Mouse (Mus musculus) CH12.LX (cell line): Measurements from ENCODE around the gene Babam2.

ENCODE experiments used
- CHD1 ChIP-seq: IDR thresholded peaks from 2 replicates; pipeline ENCODE4 v1.6.1; 2012; ENCODE audit warnings: low read depth, low read length, improper control_type of control experiment, inconsistent platforms
- CTCF ChIP-seq, 2 experiments: IDR thresholded peaks in 1 of 2; conservative IDR thresholded peaks in 1 of 2; 2 replicates each; pipeline ENCODE4 v1.5.1; 2011 to 2012; ENCODE audit warnings: low read depth in 2 of 2, low read length in 2 of 2, improper control_type of control experiment in 1 of 2, inconsistent platforms in 1 of 2, mild to moderate bottlenecking in 1 of 2, moderate library complexity in 1 of 2
- EP300 ChIP-seq: IDR thresholded peaks from 2 replicates; pipeline ENCODE4 v1.6.1; 2011; ENCODE audit warnings: low read length, improper control_type of control experiment
- IRF4 ChIP-seq: IDR thresholded peaks from 2 replicates; pipeline ENCODE4 v1.6.1; 2014; ENCODE audit warnings: low read depth, mild to moderate bottlenecking, inconsistent platforms, low read length, improper control_type of control experiment
- MAFK ChIP-seq: IDR thresholded peaks from 2 replicates; pipeline ENCODE4 v1.6.1; 2011; ENCODE audit warnings: low read length, improper control_type of control experiment; ENCODE audit not compliant: insufficient replicate concordance
- POLR2A ChIP-seq: IDR thresholded peaks from 2 replicates; pipeline ENCODE4 v1.6.1; 2011; ENCODE audit warnings: low read depth, mild to moderate bottlenecking, improper control_type of control experiment, low read length
- SMC3 ChIP-seq: IDR thresholded peaks from 2 replicates; pipeline ENCODE4 v1.6.1; 2011; ENCODE audit warnings: low read depth, low read length, improper control_type of control experiment
- USF1 ChIP-seq: IDR thresholded peaks from 2 replicates; pipeline ENCODE4 v1.6.1; 2014; ENCODE audit warnings: low read depth, mild to moderate bottlenecking, inconsistent platforms, low read length, improper control_type of control experiment
- USF2 ChIP-seq: conservative IDR thresholded peaks from 2 replicates; pipeline ENCODE4 v1.6.1; 2011; ENCODE audit warnings: low read depth, low read length, improper control_type of control experiment
- ZNF384 ChIP-seq: IDR thresholded peaks from 2 replicates; pipeline ENCODE4 v1.6.1; 2012; ENCODE audit warnings: low read depth, low read length, improper control_type of control experiment, inconsistent platforms

GRCm38 (mm10) chr5:31924075-31924474, 226.6 kb downstream of the Babam2 start:
- TF ChIP-seq CTCF (conservative IDR thresholded peaks at IDR 0.05 in 1 of 2, IDR thresholded peaks at IDR 0.05 in 1 of 2; ENCODE audit: low read depth in 2 of 2, low read length in 2 of 2) (no peak), SMC3 (no peak), USF1 (no peak), CHD1 (no peak), POLR2A (no peak), EP300 (no peak), USF2 (no peak), MAFK (no peak), ZNF384 (no peak), IRF4 (no peak)
